Mouse (Mus musculus): ENCODE results near the gene Ipcef1.

DNA sequence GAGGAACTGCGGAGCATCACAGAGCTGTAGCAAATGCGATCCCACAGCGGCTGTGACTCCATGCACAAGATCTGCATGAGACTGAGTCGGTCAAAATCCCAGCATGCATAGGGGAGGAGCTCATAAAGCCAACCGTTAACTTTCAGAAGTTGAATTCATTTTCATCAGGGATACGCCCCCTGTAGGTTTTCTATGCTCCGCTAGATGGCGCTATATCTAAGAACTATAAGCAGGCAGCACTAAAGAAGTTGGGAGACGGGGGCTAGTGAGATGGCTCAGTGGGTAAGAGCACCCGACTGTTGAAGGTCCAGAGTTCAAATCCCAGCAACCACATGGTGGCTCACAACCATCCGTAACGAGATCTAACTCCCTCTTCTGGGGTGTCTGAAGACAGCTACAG is 16.3 kb upstream of the Ipcef1 start:
- peak; percentile 79 for TF ChIP-seq CTCF (conservative IDR thresholded peaks at IDR 0.05; ENCODE audit: low read length)
- TF ChIP-seq POU5F1 (IDR thresholded peaks at IDR 0.05; ENCODE audit: borderline replicate concordance, low read length): no peak

Measured in E14TG2a.4 (cell line).